Mouse (Mus musculus) thymus, adult 2 months (tissue): ENCODE data around the gene Ddr2.

Experiments used
- CTCF ChIP-seq: fragments of 200-500 bp; IDR thresholded peaks from 2 replicates; pipeline ENCODE4 v1.5.1; 2012; ENCODE audit warnings: mild to moderate bottlenecking, control low read depth, low read length, moderate library complexity, borderline replicate concordance; ENCODE audit not compliant: control insufficient read depth, poor library complexity, insufficient read depth; ENCODE audit errors: extremely low read depth
- POLR2A ChIP-seq: fragments of 200-500 bp; IDR thresholded peaks from 2 replicates; pipeline ENCODE4 v1.6.1; 2012; ENCODE audit warnings: mild to moderate bottlenecking, low read length, control low read depth, moderate library complexity; ENCODE audit not compliant: control insufficient read depth, poor library complexity, insufficient read depth; ENCODE audit errors: extremely low read depth

DNA sequence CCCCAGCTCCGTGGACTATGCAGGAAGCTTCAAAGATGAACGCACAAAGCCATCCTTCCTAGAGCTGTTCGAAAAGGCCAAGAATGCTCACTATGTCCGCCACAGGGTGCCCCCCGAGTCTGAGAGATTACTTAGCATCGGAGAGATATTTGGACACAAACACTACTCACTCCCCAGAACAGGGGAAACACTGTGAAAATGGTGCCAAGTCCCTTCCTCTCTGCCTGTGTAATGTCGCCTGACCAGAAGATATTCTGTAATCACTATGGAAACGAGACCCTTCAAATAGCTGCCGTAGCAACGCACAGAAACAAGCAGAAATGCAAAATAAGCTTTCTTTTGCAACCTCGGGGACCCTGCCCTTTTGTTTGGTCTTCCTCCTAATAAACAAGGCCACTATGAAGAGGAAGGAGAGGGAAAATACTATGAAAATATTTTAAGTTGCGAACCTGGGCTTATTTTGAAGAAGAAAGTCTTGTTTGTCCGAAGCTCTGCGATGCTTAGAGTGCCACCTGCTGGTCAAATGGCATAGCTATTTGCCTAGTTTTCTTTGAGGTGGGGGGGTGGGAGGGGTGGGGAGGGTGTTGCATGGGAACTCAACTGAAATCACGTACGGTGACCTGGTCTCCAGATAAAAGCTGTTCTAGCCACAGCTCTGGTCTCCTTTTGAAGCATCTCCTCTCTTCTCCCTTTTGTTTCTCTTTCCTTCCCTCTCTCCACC, 176.4 kb downstream of the Ddr2 start:
- TF ChIP-seq CTCF (no peak), POLR2A (no peak)
